Mouse (Mus musculus) lung, postnatal 0 days (tissue): ENCODE measurements at regions not wholly inside any gene's neighbourhood (a gene's known extent, or its start where the extent isn't known, plus 50 kb on each side); places are given as distances from the start of the nearest gene placed in this dataset.
A peak's percentile ranks its signal among the peaks of the same experiment; 100 is the strongest.

ENCODE experiments used
- ATAC-seq: fragments of 200-750 bp; cut with Nextera tagmentation; 2 replicates; pipeline ENCODE4 v1.8.0; 2017; ENCODE audit warnings: moderate library complexity
- DNase-seq: peaks from one replicate; pipeline ENCODE4 v3.0.0-alpha.2; 2016; ENCODE audit warnings: low spot score
- H3K27ac ChIP-seq: fragments of 300-500 bp; sonication (generic); 2 replicates; pipeline ENCODE4 v1.5.1; 2014; ENCODE audit warnings: antibody characterized with exemption, mild to moderate bottlenecking, low read length, mixed read lengths
- H3K27me3 ChIP-seq: fragments of 300-500 bp; sonication (generic); replicated peaks from 2 replicates; pipeline ENCODE4 v1.6.1; 2014; ENCODE audit warnings: low read length, mixed read lengths; ENCODE audit not compliant: insufficient read depth
- H3K36me3 ChIP-seq: fragments of 300-500 bp; sonication (generic); 2 replicates; pipeline ENCODE4 v1.6.1; 2014; ENCODE audit warnings: low read length, mixed read lengths; ENCODE audit not compliant: insufficient read depth
- H3K4me1 ChIP-seq: fragments of 300-500 bp; sonication (generic); 2 replicates; pipeline ENCODE4 v1.6.1; 2014; ENCODE audit warnings: antibody characterized with exemption, low read depth, low read length, mixed read lengths; ENCODE audit not compliant: insufficient read depth
- H3K4me2 ChIP-seq: fragments of 300-500 bp; sonication (generic); replicated peaks from 2 replicates; pipeline ENCODE4 v1.6.1; 2014; ENCODE audit warnings: low read depth, mild to moderate bottlenecking, low read length, moderate library complexity, mixed read lengths
- H3K4me3 ChIP-seq: fragments of 300-500 bp; sonication (generic); 2 replicates; pipeline ENCODE4 v1.5.1; 2014; ENCODE audit warnings: low read depth, low read length
- H3K9ac ChIP-seq: fragments of 300-500 bp; sonication (generic); replicated peaks from 2 replicates; pipeline ENCODE4 v1.6.1; 2014; ENCODE audit warnings: low read depth, mild to moderate bottlenecking
- H3K9me3 ChIP-seq: fragments of 300-500 bp; sonication (generic); 2 replicates; pipeline ENCODE4 v1.6.1; 2016; ENCODE audit warnings: low read length, mixed read lengths
- CTCF ChIP-seq: IDR thresholded peaks from 2 replicates; pipeline ENCODE4 v1.5.1; 2016; ENCODE audit warnings: antibody characterized with exemption, mild to moderate bottlenecking
- EP300 ChIP-seq: IDR thresholded peaks from 2 replicates; pipeline ENCODE4 v1.6.1; 2016; ENCODE audit warnings: antibody characterized with exemption, mild to moderate bottlenecking, control low read depth
- WGBS: fragments of 180-500 bp; shearing (Covaris S2); extraction: QIAGEN DNeasy Blood & Tissue Kit; methylation state at CpG from one replicate; pipeline ENCODE4 v1.1.7; 2014; 5-methylcytosine and 5-hydroxymethylcytosine counted together

DNA sequence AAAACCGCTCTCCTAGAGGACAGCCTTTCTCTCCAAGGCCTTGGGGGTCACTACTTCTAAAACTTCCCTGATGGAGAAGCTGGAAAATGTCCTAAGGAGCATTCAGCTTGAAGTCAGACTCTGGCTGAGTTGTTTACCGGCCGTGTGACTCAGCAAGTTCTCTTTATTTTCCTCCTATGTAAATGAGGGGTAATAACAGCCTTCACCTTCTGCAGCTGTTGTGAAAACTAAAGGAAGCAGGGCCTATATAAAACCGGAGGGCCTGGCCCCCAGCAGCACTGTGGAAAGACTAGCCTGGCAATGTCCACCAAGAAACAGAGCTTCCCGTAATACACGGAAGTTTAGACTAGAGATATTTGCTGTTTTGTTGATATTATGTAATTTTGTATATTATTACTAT lies 69.7 kb upstream of the Cited2 start:
- 0 out of 2 replicates have a peak, but pooled peaks cover 4% of the 10 kb centered on the region for H3K4me1 ChIP-seq
- no peaks in the 10 kb centered on the region for H3K27me3 ChIP-seq
- no peak for TF ChIP-seq CTCF
- TF ChIP-seq EP300 = no peak
- no peaks in the 10 kb centered on the region for H3K9me3 ChIP-seq
- H3K4me2 ChIP-seq = no peak overlapping the region
- H3K27ac ChIP-seq = no peak overlapping the region
- ATAC-seq (peak; percentile 16; the same call in 1 of the 2 replicates), DNase-seq (peak; percentile 59)
- no peaks in the 10 kb centered on the region for H3K36me3 ChIP-seq
- H3K4me3 ChIP-seq = no peak overlapping the region
- H3K9ac ChIP-seq = no peak overlapping the region
- 43% methylated on average over 6 of the region's 6 CpGs for WGBS

- ATAC-seq (no peak), DNase-seq (peak; percentile 29)
- no peak overlapping the region for H3K9ac ChIP-seq
- H3K4me1 ChIP-seq = 0 out of 2 replicates have a peak, but pooled peaks cover 4% of the 10 kb centered on the region
- no peaks in the 10 kb centered on the region for H3K27me3 ChIP-seq
- H3K4me3 ChIP-seq = no peak overlapping the region
- H3K4me2 ChIP-seq = no peak overlapping the region
- WGBS = 56% methylated on average over 9 of the region's 9 CpGs
- TF ChIP-seq CTCF (no peak), EP300 (no peak)
- no peaks in the 10 kb centered on the region for H3K36me3 ChIP-seq
- no peaks in the 10 kb centered on the region for H3K9me3 ChIP-seq
- H3K27ac ChIP-seq = no peak overlapping the region
Observed at GRCm38 (mm10) chr10:17653785-17654184, 69.2 kb upstream of the Cited2 start.

DNA sequence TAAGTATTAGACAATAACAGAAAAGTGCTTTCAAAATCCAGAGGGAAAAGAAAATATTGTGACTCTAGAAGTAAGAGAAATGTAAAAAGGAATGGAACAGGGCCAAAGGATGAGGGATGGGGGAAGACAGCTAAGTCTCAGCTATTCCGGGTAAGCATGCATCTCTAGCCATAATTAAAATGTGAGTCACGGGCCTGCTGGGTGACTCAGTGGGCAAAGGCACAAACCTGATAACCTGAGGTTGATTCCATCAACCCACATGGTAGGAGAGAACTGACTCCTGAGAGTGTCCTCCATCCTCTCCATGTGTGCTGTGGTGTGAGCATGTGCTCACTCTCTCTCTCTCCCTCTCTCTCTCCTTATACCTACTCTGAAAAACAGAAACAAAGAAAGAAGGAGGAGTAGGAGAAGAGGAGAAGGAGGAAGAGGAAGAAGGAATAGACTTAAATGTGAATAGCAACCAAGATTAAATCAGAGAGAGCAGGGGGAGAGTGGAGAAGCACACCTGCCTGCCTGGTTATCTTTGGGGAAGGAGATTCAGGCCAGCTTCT lies 68.6 kb upstream of the Cited2 start:
- 79% methylated on average over 2 of the region's 2 CpGs for WGBS
- Histone ChIP-seq H3K27ac (no peak overlapping the region), H3K4me2 (no peak overlapping the region), H3K36me3 (no peaks in the 10 kb centered on the region), H3K4me3 (no peak overlapping the region), H3K9me3 (no peaks in the 10 kb centered on the region), H3K27me3 (no peaks in the 10 kb centered on the region), H3K9ac (no peak overlapping the region), H3K4me1 (0 out of 2 replicates have a peak, but pooled peaks cover 4% of the 10 kb centered on the region)
- TF ChIP-seq EP300 = no peak
- TF ChIP-seq CTCF = no peak
- ATAC-seq = no peak
- no peak for DNase-seq

DNA sequence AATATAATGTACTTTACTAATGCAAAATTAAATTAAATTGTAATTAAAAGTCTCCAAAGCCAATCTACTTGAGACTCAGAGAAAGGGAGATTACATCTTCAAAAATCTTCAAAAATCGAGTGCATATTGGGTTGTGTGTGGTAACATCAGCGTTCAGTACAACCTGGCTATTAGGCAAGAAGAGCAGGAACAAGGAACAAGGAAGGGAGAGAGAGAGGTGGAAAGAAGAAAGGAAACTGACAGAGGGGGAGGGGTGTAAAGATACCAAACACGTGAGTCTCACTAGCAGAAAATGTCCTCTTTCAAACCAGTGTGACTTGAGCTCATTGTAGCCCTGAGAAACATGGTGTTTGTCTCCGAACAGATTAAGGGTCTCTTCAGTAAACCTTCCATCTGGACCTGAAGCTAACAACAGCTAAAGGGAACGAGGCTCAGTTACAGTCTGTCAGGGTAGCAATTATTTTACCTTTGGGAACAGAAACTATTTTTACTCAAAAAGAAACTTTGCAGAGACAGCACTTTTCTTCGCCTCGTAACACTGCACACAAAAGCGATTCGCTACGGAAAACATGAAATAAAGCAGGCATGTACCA lies 67.5 kb upstream of the Cited2 start:
- Histone ChIP-seq H3K4me2 (no peak overlapping the region), H3K4me3 (no peak overlapping the region), H3K9me3 (no peaks in the 10 kb centered on the region), H3K36me3 (no peaks in the 10 kb centered on the region), H3K27me3 (no peaks in the 10 kb centered on the region), H3K27ac (no peak overlapping the region), H3K9ac (no peak overlapping the region), H3K4me1 (0 out of 2 replicates have a peak, but pooled peaks cover 4% of the 10 kb centered on the region)
- TF ChIP-seq EP300 (no peak), CTCF (no peak)
- no peak for ATAC-seq
- peak; percentile 23 for DNase-seq
- whole genome bisulfite sequencing = 72% methylated on average over 10 of the region's 10 CpGs

DNA sequence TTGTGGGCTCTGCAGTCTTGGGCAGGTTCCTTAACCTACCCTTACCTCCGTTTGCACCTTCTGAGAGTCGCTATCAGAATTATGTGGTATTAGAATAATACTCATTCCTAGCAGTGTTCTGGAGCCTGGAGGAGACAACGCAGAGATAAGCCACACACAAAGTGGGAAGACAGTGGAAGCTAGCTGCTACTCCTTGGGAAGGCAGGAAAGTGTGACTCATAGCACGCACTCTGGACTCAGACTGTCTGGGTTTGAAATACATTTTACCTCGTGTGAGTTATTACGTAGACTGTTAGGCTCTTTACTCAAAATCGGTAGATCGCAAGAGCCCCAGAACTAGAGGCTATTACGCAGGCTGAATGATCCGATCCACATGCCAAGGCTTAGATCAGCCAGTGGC lies 66.7 kb upstream of the Cited2 start:
- Histone ChIP-seq H3K9ac (no peak overlapping the region), H3K27ac (no peak overlapping the region), H3K9me3 (no peaks in the 10 kb centered on the region), H3K36me3 (no peaks in the 10 kb centered on the region), H3K27me3 (no peaks in the 10 kb centered on the region), H3K4me3 (no peak overlapping the region), H3K4me1 (0 out of 2 replicates have a peak, but pooled peaks cover 4% of the 10 kb centered on the region), H3K4me2 (no peak overlapping the region)
- TF ChIP-seq CTCF = no peak
- 70% methylated on average over 10 of the region's 10 CpGs for WGBS
- ATAC-seq (no peak), DNase-seq (no peak)

DNA sequence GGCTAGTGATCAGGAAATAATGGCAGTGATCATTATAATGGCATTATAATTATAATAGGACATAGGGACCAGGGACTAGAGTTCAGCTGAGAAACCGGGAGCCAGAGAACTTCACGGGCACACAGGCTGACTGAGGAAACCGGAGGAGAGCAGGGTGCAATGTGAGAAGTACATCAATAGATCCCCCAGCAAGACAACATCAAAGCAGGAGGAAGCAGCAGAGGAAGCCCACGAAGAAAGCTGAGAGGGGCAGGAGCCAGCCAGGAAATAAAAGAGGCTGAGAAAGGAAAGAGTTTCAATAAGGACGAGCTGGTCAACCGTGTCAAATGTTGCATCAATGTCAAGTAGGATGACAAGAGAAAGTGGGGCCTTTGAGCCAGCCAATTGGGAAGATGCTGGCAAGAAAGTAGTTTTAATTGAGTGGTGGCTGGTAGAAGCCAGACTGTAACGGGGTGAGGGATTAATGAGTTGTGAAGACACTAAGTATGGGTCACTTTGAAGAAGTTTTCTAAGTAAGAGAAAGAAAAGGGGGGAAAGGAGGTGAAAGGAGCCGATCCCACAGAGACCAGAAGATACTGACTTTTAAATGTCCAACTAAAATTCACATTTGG lies 66.0 kb upstream of the Cited2 start:
- H3K4me2 ChIP-seq = 0 out of 2 replicates have a peak overlapping the region, but pooled peaks have one; percentile 5
- DNase-seq = peak; percentile 34
- no peaks in the 10 kb centered on the region for H3K27me3 ChIP-seq
- ATAC-seq = peak; percentile 26; the same call in 1 of the 2 replicates
- no peaks in the 10 kb centered on the region for H3K36me3 ChIP-seq
- WGBS = 23% methylated on average over 8 of the region's 8 CpGs
- 0 out of 2 replicates have a peak, but pooled peaks cover 4% of the 10 kb centered on the region for H3K4me1 ChIP-seq
- H3K9me3 ChIP-seq = no peaks in the 10 kb centered on the region
- no peak overlapping the region for H3K27ac ChIP-seq
- H3K4me3 ChIP-seq = no peak overlapping the region
- TF ChIP-seq EP300 = no peak
- no peak for TF ChIP-seq CTCF
- H3K9ac ChIP-seq = no peak overlapping the region
